Mouse (Mus musculus): Measurements from ENCODE around the gene Zc2hc1b. TPM values are rescaled to one million over a fixed set of nuclear protein-coding genes. Genes with fewer than 3 reads are reported as not detected.
"Not testable (repeated sequence)": the region's sequence is repeated elsewhere in the genome, so short reads cannot be mapped to it uniquely, and the experiment has no call there.

The Zc2hc1b gene
- polyA plus RNA-seq, 1 experiment, result not detected

DNA sequence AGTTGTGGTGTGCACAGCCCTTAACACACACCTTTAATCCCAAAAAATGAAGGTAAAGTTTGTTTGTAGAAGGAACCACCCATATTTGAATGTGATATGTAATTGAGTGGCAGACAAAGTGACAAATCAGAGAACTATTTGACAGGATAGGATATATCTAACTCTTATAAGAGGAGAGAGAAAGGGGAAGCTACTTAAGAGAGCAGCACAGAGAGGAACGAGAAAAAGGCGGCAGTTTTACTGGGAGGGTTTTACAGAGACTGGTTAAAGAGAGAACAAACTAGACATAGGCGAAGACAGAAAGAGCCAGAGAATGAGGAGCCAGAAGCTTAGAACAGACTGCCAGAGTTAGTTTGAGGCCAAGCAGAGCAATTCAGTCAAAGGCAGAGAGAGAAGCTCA, 23.0 kb upstream of the Zc2hc1b start:
- Histone ChIP-seq H3K79me2 (ENCODE audit: control insufficient read depth, insufficient read depth) (no peaks in the 10 kb centered on the region), H3K4me3 (ENCODE audit: insufficient read depth, poor library complexity, severe bottlenecking) (no peak overlapping the region), H3K36me3 (ENCODE audit: control insufficient read depth, insufficient read depth) (no peaks in the 10 kb centered on the region), H3K27me3 (ENCODE audit: control insufficient read depth, insufficient read depth, insufficient read length) (peaks cover 3% of the 10 kb centered on the region), H3ac (ENCODE audit: control insufficient read depth, insufficient read length, low read depth) (no peak overlapping the region), H3K79me3 (ENCODE audit: low read depth) (no peaks in the 10 kb centered on the region)
- no peak for TF ChIP-seq USF1 (IDR thresholded peaks at IDR 0.05; ENCODE audit: low read depth)
- TF ChIP-seq MYOD1 (IDR thresholded peaks at IDR 0.05; ENCODE audit: control insufficient read depth, insufficient read length, low read depth), result no peak
- TF ChIP-seq MYOG (IDR thresholded peaks at IDR 0.05; ENCODE audit: control insufficient read depth, extremely low read depth, insufficient read length), result no peak
- TF ChIP-seq MAX (IDR thresholded peaks at IDR 0.05), result no peak
- TF ChIP-seq CEBPB (IDR thresholded peaks at IDR 0.05; ENCODE audit: low read depth), result no peak
- no peak for TF ChIP-seq FOSL1 (IDR thresholded peaks at IDR 0.05; ENCODE audit: insufficient read depth, low read length, poor library complexity, severe bottlenecking)
- no peak for TF ChIP-seq CTCF (IDR thresholded peaks at IDR 0.05; ENCODE audit: control insufficient read depth, insufficient read depth, insufficient read length)

DNA sequence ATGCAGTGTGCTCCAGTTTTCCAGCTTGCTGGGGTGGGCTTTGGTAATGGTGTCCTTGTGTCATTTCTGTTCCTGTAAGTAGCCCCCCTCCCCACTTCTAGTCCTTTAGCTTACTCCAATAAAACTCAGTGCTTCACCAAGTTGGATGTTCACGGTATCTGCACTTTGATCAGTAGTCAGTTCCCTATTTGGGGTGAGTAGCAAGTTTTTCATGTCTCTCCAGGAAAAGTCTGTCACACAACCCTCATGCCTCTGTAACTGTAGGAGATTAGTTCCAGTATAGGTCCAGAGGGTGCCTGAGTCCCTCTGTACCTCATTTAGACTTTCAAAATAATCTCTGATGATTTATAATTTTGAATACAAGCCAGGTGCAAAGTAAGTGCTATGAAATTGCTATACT, 21.4 kb upstream of the Zc2hc1b start:
- Histone ChIP-seq H3K27me3 (ENCODE audit: control insufficient read depth, insufficient read depth, insufficient read length) (peaks cover 3% of the 10 kb centered on the region), H3ac (ENCODE audit: control insufficient read depth, insufficient read length, low read depth) (no peak overlapping the region), H3K36me3 (ENCODE audit: control insufficient read depth, insufficient read depth) (no peaks in the 10 kb centered on the region), H3K79me3 (ENCODE audit: low read depth) (no peaks in the 10 kb centered on the region), H3K79me2 (ENCODE audit: control insufficient read depth, insufficient read depth) (no peaks in the 10 kb centered on the region), H3K4me3 (ENCODE audit: insufficient read depth, poor library complexity, severe bottlenecking) (no peak overlapping the region)
- no peak for TF ChIP-seq CEBPB (IDR thresholded peaks at IDR 0.05; ENCODE audit: low read depth)
- TF ChIP-seq FOSL1 (IDR thresholded peaks at IDR 0.05; ENCODE audit: insufficient read depth, low read length, poor library complexity, severe bottlenecking), result no peak
- TF ChIP-seq USF1 (IDR thresholded peaks at IDR 0.05; ENCODE audit: low read depth), result no peak
- TF ChIP-seq MAX (IDR thresholded peaks at IDR 0.05), result no peak
- no peak for TF ChIP-seq CTCF (IDR thresholded peaks at IDR 0.05; ENCODE audit: control insufficient read depth, insufficient read depth, insufficient read length)
- no peak for TF ChIP-seq MYOG (IDR thresholded peaks at IDR 0.05; ENCODE audit: control insufficient read depth, extremely low read depth, insufficient read length)
- no peak for TF ChIP-seq MYOD1 (IDR thresholded peaks at IDR 0.05; ENCODE audit: control insufficient read depth, insufficient read length, low read depth)

DNA sequence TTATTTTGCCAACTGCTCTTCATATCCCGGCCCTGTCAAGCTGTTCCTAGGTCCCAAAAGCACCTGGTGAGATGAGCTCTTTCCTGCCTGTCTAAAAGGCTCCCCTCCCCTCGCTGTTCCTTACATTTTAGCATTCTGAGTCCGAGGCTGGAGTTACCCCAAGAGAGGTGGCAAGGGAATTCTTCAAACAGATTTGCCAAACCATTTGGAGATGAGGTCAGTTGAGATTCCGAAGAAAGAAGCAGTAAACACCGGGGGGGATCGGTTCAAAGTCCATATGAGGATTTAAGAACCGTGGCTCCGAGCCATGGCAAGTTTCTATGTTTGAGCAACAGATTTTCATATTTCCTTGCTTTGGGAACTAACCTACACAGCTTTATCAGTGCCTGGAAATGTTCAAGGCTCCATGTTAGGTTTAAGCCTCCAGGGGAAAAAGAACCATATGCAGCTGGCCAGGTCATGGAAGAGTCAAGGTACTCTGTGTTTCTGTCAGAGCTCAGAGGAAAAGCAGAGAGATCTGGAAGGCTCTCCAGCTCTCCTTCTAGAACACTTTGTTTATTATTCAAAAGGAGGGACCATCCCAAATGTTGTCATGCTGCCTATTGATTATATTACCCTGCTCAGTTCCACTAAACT, 19.2 kb upstream of the Zc2hc1b start:
- Histone ChIP-seq H3K27me3 (ENCODE audit: control insufficient read depth, insufficient read depth, insufficient read length) (peaks cover 3% of the 10 kb centered on the region), H3K79me2 (ENCODE audit: control insufficient read depth, insufficient read depth) (peaks cover 8% of the 10 kb centered on the region), H3ac (ENCODE audit: control insufficient read depth, insufficient read length, low read depth) (no peak overlapping the region), H3K36me3 (ENCODE audit: control insufficient read depth, insufficient read depth) (no peaks in the 10 kb centered on the region), H3K4me3 (ENCODE audit: insufficient read depth, poor library complexity, severe bottlenecking) (no peak overlapping the region), H3K79me3 (ENCODE audit: low read depth) (peaks cover 5% of the 10 kb centered on the region)
- TF ChIP-seq CTCF (IDR thresholded peaks at IDR 0.05; ENCODE audit: control insufficient read depth, insufficient read depth, insufficient read length), result no peak
- no peak for TF ChIP-seq MAX (IDR thresholded peaks at IDR 0.05)
- TF ChIP-seq CEBPB (IDR thresholded peaks at IDR 0.05; ENCODE audit: low read depth), result no peak
- TF ChIP-seq USF1 (IDR thresholded peaks at IDR 0.05; ENCODE audit: low read depth), result no peak
- no peak for TF ChIP-seq MYOD1 (IDR thresholded peaks at IDR 0.05; ENCODE audit: control insufficient read depth, insufficient read length, low read depth)
- no peak for TF ChIP-seq FOSL1 (IDR thresholded peaks at IDR 0.05; ENCODE audit: insufficient read depth, low read length, poor library complexity, severe bottlenecking)
- no peak for TF ChIP-seq MYOG (IDR thresholded peaks at IDR 0.05; ENCODE audit: control insufficient read depth, extremely low read depth, insufficient read length)

DNA sequence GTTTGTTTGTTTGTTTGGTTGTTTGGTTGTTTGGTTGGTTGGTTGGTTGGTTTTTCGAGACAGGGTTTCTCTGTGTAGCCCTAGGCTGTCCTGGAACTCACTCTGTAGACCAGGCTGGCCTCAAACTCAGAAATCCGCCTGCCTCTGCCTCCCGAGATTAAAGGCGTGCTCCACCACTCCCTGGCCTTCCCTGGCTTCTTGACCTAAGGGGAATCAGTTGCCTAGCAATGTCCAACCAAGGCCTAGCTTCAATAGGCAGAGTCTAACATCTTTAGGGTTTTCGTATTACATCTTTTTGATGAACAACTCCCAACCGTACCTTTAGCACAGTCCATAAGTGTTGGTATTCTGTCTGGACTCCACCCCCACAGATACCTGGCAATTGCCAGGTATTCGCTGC, 15.7 kb upstream of the Zc2hc1b start:
- not testable (repeated sequence) for H3K4me3 ChIP-seq (ENCODE audit: insufficient read depth, poor library complexity, severe bottlenecking); H3ac ChIP-seq (ENCODE audit: control insufficient read depth, insufficient read length, low read depth); H3K27me3 ChIP-seq (ENCODE audit: control insufficient read depth, insufficient read depth, insufficient read length)
- Histone ChIP-seq H3K79me2 (ENCODE audit: control insufficient read depth, insufficient read depth) (peaks cover 17% of the 10 kb centered on the region), H3K36me3 (ENCODE audit: control insufficient read depth, insufficient read depth) (peaks cover 27% of the 10 kb centered on the region), H3K79me3 (ENCODE audit: low read depth) (peaks cover 11% of the 10 kb centered on the region)

DNA sequence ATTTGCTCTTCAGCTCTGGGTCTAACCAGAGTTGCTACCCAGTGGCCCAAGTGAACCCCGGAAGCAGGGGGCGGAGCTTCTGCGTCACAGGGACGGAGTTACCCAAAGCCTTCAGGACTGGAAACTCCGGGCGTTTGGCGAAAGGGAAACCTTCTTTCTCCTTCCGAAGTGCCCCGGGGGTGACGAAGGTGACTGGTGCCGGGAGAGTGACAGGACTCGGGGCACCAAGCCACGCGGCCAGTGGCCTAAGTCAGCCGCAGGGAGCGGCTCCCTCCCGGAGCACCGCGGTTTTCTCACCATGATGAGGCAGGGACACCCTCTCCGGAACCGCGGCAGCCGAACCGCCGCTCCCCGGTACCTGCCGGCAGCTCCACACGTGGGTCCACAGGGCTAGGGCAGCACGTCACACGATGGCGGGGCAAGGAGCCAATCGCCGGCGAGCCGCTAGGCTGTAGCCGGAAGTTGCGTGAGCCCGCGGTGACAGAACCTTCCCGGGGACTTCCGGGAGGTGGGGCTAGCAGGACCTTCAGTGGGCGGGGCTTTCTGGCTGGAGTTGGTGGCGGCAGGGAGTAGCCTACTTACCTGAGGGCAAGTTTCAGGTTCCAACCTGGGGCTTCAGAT, 15.0 kb upstream of the Zc2hc1b start, which contains the start of gene Ltv1:
Gene Ltv1 (minus strand): TSS at position 438 of the 621 bp plus-strand sequence.
- Histone ChIP-seq H3K36me3 (ENCODE audit: control insufficient read depth, insufficient read depth) (peaks cover 33% of the 10 kb centered on the region), H3K4me3 (ENCODE audit: insufficient read depth, poor library complexity, severe bottlenecking) (peak within 1 kb of the TSS; percentile 98), H3K79me2 (ENCODE audit: control insufficient read depth, insufficient read depth) (peaks cover 19% of the 10 kb centered on the region), H3K79me3 (ENCODE audit: low read depth) (peaks cover 12% of the 10 kb centered on the region), H3ac (ENCODE audit: control insufficient read depth, insufficient read length, low read depth) (peak within 1 kb of the TSS; percentile 92), H3K27me3 (ENCODE audit: control insufficient read depth, insufficient read depth, insufficient read length) (peaks cover 3% of the 10 kb centered on the region)
- TF ChIP-seq CEBPB (IDR thresholded peaks at IDR 0.05; ENCODE audit: low read depth) (peak; percentile 1), MAX (IDR thresholded peaks at IDR 0.05) (peak; percentile 89), USF1 (IDR thresholded peaks at IDR 0.05; ENCODE audit: low read depth) (no peak)

DNA sequence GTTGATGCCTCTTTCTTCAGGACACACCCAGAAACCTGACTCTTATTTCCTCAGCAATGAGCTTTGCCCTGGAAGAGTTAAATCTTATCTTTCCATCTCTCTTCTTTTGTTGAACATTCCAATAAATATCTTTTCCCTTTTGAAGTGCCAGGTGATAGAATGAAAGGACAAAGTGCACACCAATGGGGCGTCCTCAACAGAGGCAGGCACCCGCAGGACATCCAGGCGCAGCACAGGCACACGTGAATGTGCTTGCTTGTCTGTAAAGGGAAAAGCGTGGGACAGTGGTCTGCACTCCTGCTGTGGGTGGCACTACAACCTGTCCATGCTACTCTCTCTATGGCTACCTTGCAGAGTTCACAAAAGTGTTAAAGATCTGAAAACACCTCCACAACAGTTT, 12.1 kb upstream of the Zc2hc1b start:
- Histone ChIP-seq H3K4me3 (ENCODE audit: insufficient read depth, poor library complexity, severe bottlenecking) (no peak overlapping the region), H3K79me3 (ENCODE audit: low read depth) (peaks cover 14% of the 10 kb centered on the region), H3K27me3 (ENCODE audit: control insufficient read depth, insufficient read depth, insufficient read length) (no peaks in the 10 kb centered on the region), H3K36me3 (ENCODE audit: control insufficient read depth, insufficient read depth) (peaks cover 63% of the 10 kb centered on the region), H3ac (ENCODE audit: control insufficient read depth, insufficient read length, low read depth) (no peak overlapping the region), H3K79me2 (ENCODE audit: control insufficient read depth, insufficient read depth) (peaks cover 34% of the 10 kb centered on the region)
- no peak for TF ChIP-seq CEBPB (IDR thresholded peaks at IDR 0.05; ENCODE audit: low read depth)
- no peak for TF ChIP-seq MAX (IDR thresholded peaks at IDR 0.05)
- no peak for TF ChIP-seq MYOD1 (IDR thresholded peaks at IDR 0.05; ENCODE audit: control insufficient read depth, insufficient read length, low read depth)
- no peak for TF ChIP-seq USF1 (IDR thresholded peaks at IDR 0.05; ENCODE audit: low read depth)
- TF ChIP-seq CTCF (IDR thresholded peaks at IDR 0.05; ENCODE audit: control insufficient read depth, insufficient read depth, insufficient read length), result no peak
- no peak for TF ChIP-seq MYOG (IDR thresholded peaks at IDR 0.05; ENCODE audit: control insufficient read depth, extremely low read depth, insufficient read length)
- TF ChIP-seq FOSL1 (IDR thresholded peaks at IDR 0.05; ENCODE audit: insufficient read depth, low read length, poor library complexity, severe bottlenecking), result no peak

All from C2C12 (cell line).